Mouse (Mus musculus): ENCODE measurements at regions not wholly inside any gene's neighbourhood (a gene's known extent, or its start where the extent isn't known, plus 50 kb on each side); places are given as distances from the start of the nearest gene placed in this dataset.

- DNase-seq (ENCODE audit: low read depth), result no peak
Measured at GRCm38 (mm10) chr1:43633246-43633645, 97.2 kb upstream of the 1500015O10Rik start.

GRCm38 (mm10) chr1:43635718-43636117 lies 94.7 kb upstream of the 1500015O10Rik start:
- DNase-seq (ENCODE audit: low read depth), result peak; percentile 51

- no peak for DNase-seq (ENCODE audit: low read depth)
Measured at GRCm38 (mm10) chr1:43637956-43638355, 92.4 kb upstream of the 1500015O10Rik start.

- DNase-seq (ENCODE audit: low read depth), result no peak
Measured at GRCm38 (mm10) chr1:43672031-43672430, 58.4 kb upstream of the 1500015O10Rik start.
